Mouse (Mus musculus) spleen, adult 2 months (tissue): Measurements from ENCODE around the gene Apod.

Source experiments
- CTCF ChIP-seq: fragments of 200-500 bp; IDR thresholded peaks from 2 replicates; pipeline ENCODE4 v1.5.1; 2011; ENCODE audit warnings: mild to moderate bottlenecking, inconsistent platforms; ENCODE audit not compliant: insufficient read depth, insufficient read length, insufficient replicate concordance; ENCODE audit errors: extremely low read depth
- POLR2A ChIP-seq: fragments of 200-500 bp; IDR thresholded peaks from 2 replicates; pipeline ENCODE4 v1.6.1; 2011; ENCODE audit warnings: low read depth, low read length, inconsistent platforms

DNA sequence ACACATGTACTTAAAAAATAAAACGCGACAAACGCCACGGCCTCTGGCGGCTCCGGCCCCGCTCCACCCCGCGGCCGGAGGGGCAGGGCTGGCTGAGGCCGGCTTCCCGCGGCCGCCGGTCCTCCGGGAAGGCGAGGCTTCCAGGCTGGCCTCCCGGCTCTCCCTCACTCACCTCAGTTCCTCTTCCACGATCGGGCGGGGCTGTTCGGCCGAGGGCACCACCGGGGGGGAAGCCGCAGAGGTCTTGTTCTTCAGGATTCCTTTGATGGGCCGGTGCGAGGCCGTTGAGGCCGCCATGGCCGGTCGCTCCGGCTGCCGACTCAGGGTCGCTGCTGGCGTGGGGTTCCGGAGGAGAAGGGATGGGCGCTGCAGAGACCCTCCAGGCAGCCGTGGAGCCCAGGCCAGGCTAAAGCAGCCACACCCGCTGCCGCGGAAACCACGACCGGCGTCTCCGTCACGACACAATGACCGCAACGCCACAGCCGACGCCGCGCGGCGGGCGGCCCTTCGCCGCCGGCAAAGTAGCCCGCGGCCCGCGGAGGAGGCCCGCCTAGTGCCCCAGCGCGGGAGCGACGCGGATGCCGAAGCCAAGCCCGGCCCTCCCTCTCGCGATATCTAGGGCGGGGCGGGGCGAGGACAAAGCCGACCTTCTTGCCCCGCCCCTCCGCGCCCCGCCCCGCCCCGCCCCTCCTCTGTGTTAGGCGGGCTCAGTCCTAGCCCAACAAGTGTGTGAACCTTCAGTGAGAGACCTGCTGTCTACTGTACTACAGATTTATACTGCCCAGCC is 39.7 kb downstream of the Apod start, which contains the start of gene Ppp1r2:
- TF ChIP-seq POLR2A, result peak; percentile 78
- TF ChIP-seq CTCF, result no peak
